13 mouse cellular contexts compared by ENCODE assay signal in genomic region chr1:162035800-162036460, GRCm38 (mm10). TPM values are rescaled to one million over a fixed set of nuclear protein-coding genes. Genes with fewer than 3 reads are reported as not detected.
DNase-seq lines count a peak whose midpoint lies in the region; ATAC-seq lines count a peak whose summit lies in the region.
"Had no signal": no experiment of that assay in that cellular context is flagged by ENCODE, and none has a peak within 500 bp of the region (broad histone marks: within the 10 kb centered on the region; RNA-seq: fewer than 3 reads in every experiment).

No protein-coding gene starts in this region.

- H3K9me3 ChIP-seq in hindbrain, embryonic 11.5 days (ENCODE audit: control insufficient read depth, low read length) = no peaks in the 10 kb centered on the region
- peaks cover 14% of the 10 kb centered on the region; the same call in 1 of the 2 replicates for H3K9me3 ChIP-seq in hindbrain, embryonic 14.5 days (ENCODE audit: control insufficient read depth, low read length)
- H3K9me3 ChIP-seq in neural tube, embryonic 13.5 days = peaks cover 4% of the 10 kb centered on the region; the same call in 1 of the 2 replicates
- H3K9me3 ChIP-seq in intestine, embryonic 16.5 days (ENCODE audit: control insufficient read depth, low read length) = no peaks in the 10 kb centered on the region

- 85% methylated on average over 6 of the region's 6 CpGs for WGBS in hindbrain, embryonic 11.5 days
- WGBS in hindbrain, embryonic 14.5 days = 82% methylated on average over 6 of the region's 6 CpGs
- WGBS in neural tube, embryonic 13.5 days = 85% methylated on average over 6 of the region's 6 CpGs
- 78% methylated on average over 6 of the region's 6 CpGs for WGBS in intestine, embryonic 16.5 days

- no peaks in the 10 kb centered on the region for H3K27me3 ChIP-seq in hindbrain, embryonic 11.5 days (ENCODE audit: control insufficient read depth, insufficient read depth, low read length)
- no peaks in the 10 kb centered on the region for H3K27me3 ChIP-seq in hindbrain, embryonic 14.5 days (ENCODE audit: control insufficient read depth, insufficient read depth, low read length)
- H3K27me3 ChIP-seq in neural tube, embryonic 13.5 days = no peaks in the 10 kb centered on the region
- H3K27me3 ChIP-seq in intestine, embryonic 16.5 days (replicated peaks; ENCODE audit: control insufficient read depth, insufficient read depth, low read length) = no peaks in the 10 kb centered on the region
- H3K27me3 ChIP-seq: forebrain, embryonic 13.5 days had no signal

- H3K27ac ChIP-seq in hindbrain, embryonic 11.5 days (ENCODE audit: low read depth, low read length) = peak overlapping the region; percentile 36; the same call in 1 of the 2 replicates
- no peak overlapping the region for H3K27ac ChIP-seq in hindbrain, embryonic 14.5 days
- H3K27ac ChIP-seq in neural tube, embryonic 13.5 days (replicated peaks) = peak overlapping the region; percentile 42; the same call in 1 of the 2 replicates
- peak overlapping the region; percentile 73 for H3K27ac ChIP-seq in intestine, embryonic 16.5 days (ENCODE audit: low read length)
- H3K27ac ChIP-seq: forebrain, embryonic 13.5 days; macrophage had no signal

- H3K4me3 ChIP-seq in hindbrain, embryonic 11.5 days (ENCODE audit: low read depth, low read length) = no peak overlapping the region
- H3K4me3 ChIP-seq in hindbrain, embryonic 14.5 days (replicated peaks; ENCODE audit: low read length) = no peak overlapping the region
- no peak overlapping the region for H3K4me3 ChIP-seq in neural tube, embryonic 13.5 days
- H3K4me3 ChIP-seq in intestine, embryonic 16.5 days (ENCODE audit: low read length) = no peak overlapping the region
- H3K4me3 ChIP-seq: forebrain, embryonic 13.5 days had no signal

- H3K4me2 ChIP-seq in hindbrain, embryonic 11.5 days (replicated peaks; ENCODE audit: low read depth, low read length) = no peak overlapping the region
- H3K4me2 ChIP-seq in hindbrain, embryonic 14.5 days (replicated peaks) = no peak overlapping the region
- no peak overlapping the region for H3K4me2 ChIP-seq in neural tube, embryonic 13.5 days
- H3K4me2 ChIP-seq in intestine, embryonic 16.5 days (ENCODE audit: low read depth, low read length) = no peak overlapping the region
- H3K4me2 ChIP-seq: forebrain, embryonic 13.5 days had no signal

- no peak overlapping the region for H3K9ac ChIP-seq in hindbrain, embryonic 11.5 days (ENCODE audit: low read depth, low read length)
- no peak overlapping the region for H3K9ac ChIP-seq in hindbrain, embryonic 14.5 days
- H3K9ac ChIP-seq in neural tube, embryonic 13.5 days = no peak overlapping the region
- H3K9ac ChIP-seq in intestine, embryonic 16.5 days (ENCODE audit: low read depth, low read length) = no peak overlapping the region
- H3K9ac ChIP-seq: forebrain, embryonic 13.5 days had no signal

- DNase-seq in hindbrain, embryonic 11.5 days (ENCODE audit: low spot score) = no peak
- no peak for DNase-seq in hindbrain, embryonic 14.5 days (ENCODE audit: low spot score)
- no peak for DNase-seq in neural tube, embryonic 10.5 days (ENCODE audit: extremely low spot score, low spot score)
- DNase-seq in spleen, postnatal 36 days (ENCODE audit: low spot score in 2 of 2) = no peak
- DNase-seq in ovary, postnatal 10 days (ENCODE audit: low spot score) = no peak
- DNase-seq: adrenal gland, postnatal 25 days; gastrocnemius, postnatal 25 days; thymus, postnatal 36 days had no signal

- H3K36me3 ChIP-seq in hindbrain, embryonic 11.5 days (ENCODE audit: control insufficient read depth, insufficient read depth, low read length) = no peaks in the 10 kb centered on the region
- no peaks in the 10 kb centered on the region for H3K36me3 ChIP-seq in hindbrain, embryonic 14.5 days (replicated peaks; ENCODE audit: control insufficient read depth, insufficient read depth)
- H3K36me3 ChIP-seq in neural tube, embryonic 13.5 days = no peaks in the 10 kb centered on the region
- H3K36me3 ChIP-seq in intestine, embryonic 16.5 days (ENCODE audit: control insufficient read depth, insufficient read depth, low read length) = no peaks in the 10 kb centered on the region

- ATAC-seq in hindbrain, embryonic 11.5 days (ENCODE audit: low FRiP score) = no peak
- ATAC-seq in hindbrain, embryonic 14.5 days (ENCODE audit: low FRiP score) = no peak
- no peak for ATAC-seq in neural tube, embryonic 13.5 days (ENCODE audit: low read depth)
- no peak for ATAC-seq in intestine, embryonic 16.5 days
- ATAC-seq: forebrain, embryonic 13.5 days had no signal

- H3K4me1 ChIP-seq in hindbrain, embryonic 11.5 days (replicated peaks; ENCODE audit: control insufficient read depth, insufficient read depth, low read length) = no peaks in the 10 kb centered on the region
- peaks cover 16% of the 10 kb centered on the region; the same call in 1 of the 2 replicates for H3K4me1 ChIP-seq in hindbrain, embryonic 14.5 days (replicated peaks; ENCODE audit: control insufficient read depth, insufficient read depth, low read length)
- H3K4me1 ChIP-seq in neural tube, embryonic 13.5 days (replicated peaks) = peaks cover 44% of the 10 kb centered on the region
- peaks cover 28% of the 10 kb centered on the region for H3K4me1 ChIP-seq in intestine, embryonic 16.5 days (ENCODE audit: control insufficient read depth, insufficient read depth, low read length)

RNA-seq across cellular contexts. Expression of gene 4930558K02Rik, which starts 56.5 kb away (rescaled TPM):
- polyA plus RNA-seq in hindbrain, embryonic 11.5 days (2014; fragmentation: Nextera tagmentation; extraction: Ambion mirVana) = not detected in 2 replicates
- 0.20 TPM in 1 of 2 replicates, not detected in the other for polyA plus RNA-seq in hindbrain, embryonic 14.5 days (2014; fragmentation: Nextera tagmentation; extraction: Ambion mirVana)
- not detected in 2 replicates for polyA plus RNA-seq in neural tube, embryonic 13.5 days (2015; fragmentation: Nextera tagmentation; extraction: Ambion mirVana)
- not detected in 2 replicates for polyA plus RNA-seq in intestine, embryonic 16.5 days (2015; fragmentation: Nextera tagmentation; extraction: Ambion mirVana)
- polyA plus RNA-seq: forebrain, embryonic 13.5 days; large intestine, adult 2 months; macrophage had no signal
